Mouse (Mus musculus) midbrain, embryonic 10.5 days (tissue): ENCODE results near the gene Tmem136. TPM values are rescaled to one million over a fixed set of nuclear protein-coding genes. Genes with fewer than 3 reads are reported as not detected.

Experiments used
- DNase-seq: peaks from one replicate; pipeline ENCODE4 v3.0.0-alpha.2; 2017; ENCODE audit warnings: low spot score
- H3K27ac ChIP-seq: fragments of 300-500 bp; sonication (generic); replicated peaks from 2 replicates; pipeline ENCODE4 v1.5.1; 2016; ENCODE audit warnings: mild to moderate bottlenecking
- H3K27me3 ChIP-seq: fragments of 300-500 bp; sonication (generic); 2 replicates; pipeline ENCODE4 v1.6.1; 2016; ENCODE audit warnings: low read depth, mild to moderate bottlenecking; ENCODE audit not compliant: poor library complexity, severe bottlenecking
- H3K36me3 ChIP-seq: fragments of 300-500 bp; sonication (generic); 2 replicates; pipeline ENCODE4 v1.6.1; 2016; ENCODE audit warnings: mild to moderate bottlenecking, moderate library complexity
- H3K4me1 ChIP-seq: fragments of 300-500 bp; sonication (generic); 2 replicates; pipeline ENCODE4 v1.6.1; 2016
- H3K4me3 ChIP-seq: fragments of 300-500 bp; sonication (generic); 2 replicates; pipeline ENCODE4 v1.5.1; 2016; ENCODE audit warnings: mild to moderate bottlenecking, moderate library complexity
- H3K9me3 ChIP-seq: fragments of 300-500 bp; sonication (generic); replicated peaks from 2 replicates; pipeline ENCODE4 v1.6.1; 2016; ENCODE audit warnings: mild to moderate bottlenecking
- WGBS: fragments of 180-500 bp; shearing (Covaris S2); methylation state at CpG from one replicate; pipeline ENCODE4 v1.1.7; 2016; 5-methylcytosine and 5-hydroxymethylcytosine counted together
- polyA plus RNA-seq: library from polyadenylated mRNA; unstranded; fragments of >200 nt; fragmentation: Nextera tagmentation; extraction: Ambion mirVana; gene quantifications from 2 replicates; pipeline ENCODE4 v1.2.1, GENCODE M21; 2016

Gene Tmem136
- 12.6 and 16.3 TPM in 2 replicates for polyA plus RNA-seq

DNA sequence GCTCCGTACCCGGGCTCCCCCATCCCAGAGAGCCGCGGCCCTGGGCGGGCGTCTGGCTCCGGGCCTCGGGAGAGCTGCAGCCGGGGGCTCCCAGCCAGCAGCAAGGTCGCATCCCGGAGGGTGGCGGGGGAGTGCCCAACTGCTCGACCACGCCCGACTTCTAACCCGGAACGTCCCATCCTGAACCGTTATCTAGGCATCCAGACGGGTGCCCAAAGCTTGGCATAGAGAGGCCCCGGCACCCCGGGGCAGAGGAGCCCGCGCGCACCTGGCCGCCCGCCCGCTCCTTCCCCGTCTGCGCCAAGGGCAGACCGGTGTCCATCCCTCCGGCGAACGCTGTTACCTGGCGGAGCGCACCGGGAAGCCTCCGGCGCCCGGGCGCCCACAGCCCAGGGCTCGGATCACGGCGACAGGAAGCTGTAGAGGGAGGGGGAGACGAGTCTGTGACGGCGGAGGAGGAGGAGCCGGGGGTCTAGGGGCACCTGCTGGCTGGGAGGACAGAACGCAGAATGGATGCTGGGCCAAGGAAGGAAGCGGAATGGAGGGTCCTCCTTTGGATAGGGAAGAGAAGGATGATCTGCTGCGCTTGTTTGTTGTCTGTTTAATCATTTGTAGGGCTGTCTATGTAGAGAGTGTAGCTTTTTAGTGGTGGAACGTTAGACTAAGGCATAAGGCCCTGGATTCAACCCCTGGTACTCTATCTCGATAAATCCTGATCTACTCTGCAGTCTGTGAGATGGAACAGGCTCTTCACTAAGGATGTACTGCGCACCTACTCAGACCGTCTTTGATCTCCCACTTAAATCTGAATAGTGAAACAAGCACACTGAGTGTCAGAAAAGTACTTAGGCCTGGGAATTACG is at the start of gene Tmem136:
TSS of gene Tmem136 (minus strand) at position 437 of the 863 bp plus-strand sequence.
- peak within 1 kb of the TSS; percentile 94 for H3K4me3 ChIP-seq
- 4% methylated on average over 55 of the region's 55 CpGs for WGBS
- no peaks in the 10 kb centered on the region for H3K9me3 ChIP-seq
- peaks cover 20% of the 10 kb centered on the region for H3K4me1 ChIP-seq
- H3K36me3 ChIP-seq = peaks cover 11% of the 10 kb centered on the region
- H3K27ac ChIP-seq = peak within 1 kb of the TSS; percentile 87
- peak; percentile 79 for DNase-seq
- H3K27me3 ChIP-seq = 0 out of 2 replicates have a peak, but pooled peaks cover 5% of the 10 kb centered on the region

DNA sequence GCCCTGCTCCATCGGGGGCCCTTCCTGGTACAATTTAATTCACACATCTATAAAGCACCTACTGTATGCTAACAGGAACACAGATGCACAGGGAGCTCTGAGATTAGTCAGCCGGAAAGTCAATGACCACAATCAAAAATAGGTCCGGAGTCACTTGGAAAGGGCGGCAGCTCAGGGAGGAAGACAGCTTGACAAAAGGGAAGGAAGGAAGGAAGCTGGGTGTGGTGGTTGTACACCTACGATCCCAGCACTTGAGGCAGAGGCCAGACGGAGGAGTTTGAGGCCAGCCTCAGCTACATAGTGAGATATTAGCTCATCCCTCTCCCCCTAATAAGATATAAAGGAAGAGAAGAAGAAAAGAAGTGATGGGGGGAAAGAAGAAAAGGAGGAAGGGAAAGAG is 39.6 kb upstream of the Tmem136 start:
- Histone ChIP-seq H3K27me3 (peaks cover 10% of the 10 kb centered on the region; the same call in 1 of the 2 replicates), H3K4me3 (no peak overlapping the region), H3K9me3 (no peaks in the 10 kb centered on the region), H3K27ac (no peak overlapping the region), H3K4me1 (no peaks in the 10 kb centered on the region), H3K36me3 (no peaks in the 10 kb centered on the region)
- WGBS = 78% methylated on average over 6 of the region's 6 CpGs
- no peak for DNase-seq

- no peaks in the 10 kb centered on the region for H3K9me3 ChIP-seq
- H3K4me1 ChIP-seq = no peaks in the 10 kb centered on the region
- H3K4me3 ChIP-seq = no peak overlapping the region
- H3K27me3 ChIP-seq = peaks cover 10% of the 10 kb centered on the region; the same call in 1 of the 2 replicates
- no peak overlapping the region for H3K27ac ChIP-seq
- 92% methylated on average over 6 of the region's 6 CpGs for WGBS
- DNase-seq = no peak
- no peaks in the 10 kb centered on the region for H3K36me3 ChIP-seq
These were observed 35.4 kb upstream of the Tmem136 start for GRCm38 (mm10) chr9:43151779-43152178.

- no peak for DNase-seq
- 89% methylated on average over 9 of the region's 9 CpGs for WGBS
- no peaks in the 10 kb centered on the region for H3K4me1 ChIP-seq
These were observed 34.6 kb upstream of the Tmem136 start for GRCm38 (mm10) chr9:43150957-43151356.

GRCm38 (mm10) chr9:43150075-43150474 is 33.7 kb upstream of the Tmem136 start:
- peaks cover 10% of the 10 kb centered on the region; the same call in 1 of the 2 replicates for H3K27me3 ChIP-seq
- no peak overlapping the region for H3K27ac ChIP-seq
- H3K4me1 ChIP-seq = no peaks in the 10 kb centered on the region
- H3K4me3 ChIP-seq = no peak overlapping the region
- 70% methylated on average over 10 of the region's 10 CpGs for WGBS
- no peaks in the 10 kb centered on the region for H3K36me3 ChIP-seq
- H3K9me3 ChIP-seq = no peaks in the 10 kb centered on the region
- DNase-seq = no peak

More at GRCm38 (mm10) chr9:43150957-43151356, 34.6 kb upstream of the Tmem136 start:
- Histone ChIP-seq H3K27me3 (peaks cover 10% of the 10 kb centered on the region; the same call in 1 of the 2 replicates), H3K36me3 (no peaks in the 10 kb centered on the region), H3K4me3 (no peak overlapping the region), H3K9me3 (no peaks in the 10 kb centered on the region), H3K27ac (no peak overlapping the region)

GRCm38 (mm10) chr9:43149498-43149897 is 33.1 kb upstream of the Tmem136 start:
- H3K9me3 ChIP-seq = no peaks in the 10 kb centered on the region
- whole genome bisulfite sequencing = 87% methylated on average over 3 of the region's 3 CpGs
- DNase-seq = no peak

DNA sequence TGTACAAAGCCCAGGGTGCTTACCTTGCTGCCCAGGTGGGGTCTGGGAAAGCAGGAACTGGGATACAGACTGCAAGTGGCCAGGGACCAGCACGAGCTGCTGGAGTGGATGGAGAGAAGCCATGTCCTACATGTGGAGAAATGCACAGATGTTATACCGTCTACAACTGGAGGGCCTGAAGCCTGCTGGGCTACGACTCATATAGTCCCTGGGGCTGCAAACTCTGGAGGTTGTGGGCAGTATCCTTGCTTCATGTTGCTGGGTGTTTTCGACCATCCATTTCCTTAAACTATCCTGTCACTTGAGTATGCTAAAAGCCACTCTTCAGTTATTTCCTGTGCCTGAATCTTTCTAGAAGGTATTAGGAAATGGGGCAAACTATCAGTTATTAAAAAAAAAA is 28.8 kb upstream of the Tmem136 start:
- no peak for DNase-seq
- H3K4me3 ChIP-seq = no peak overlapping the region
- H3K4me1 ChIP-seq = peaks cover 2% of the 10 kb centered on the region; the same call in 1 of the 2 replicates
- H3K27ac ChIP-seq = no peak overlapping the region
- H3K9me3 ChIP-seq = no peaks in the 10 kb centered on the region
- WGBS = 87% methylated on average over 4 of the region's 4 CpGs
- H3K36me3 ChIP-seq = no peaks in the 10 kb centered on the region
- peaks cover 12% of the 10 kb centered on the region for H3K27me3 ChIP-seq

More at GRCm38 (mm10) chr9:43149498-43149897, 33.1 kb upstream of the Tmem136 start:
- Histone ChIP-seq H3K27me3 (peaks cover 10% of the 10 kb centered on the region; the same call in 1 of the 2 replicates), H3K4me1 (no peaks in the 10 kb centered on the region), H3K36me3 (no peaks in the 10 kb centered on the region), H3K27ac (no peak overlapping the region), H3K4me3 (no peak overlapping the region)

GRCm38 (mm10) chr9:43144206-43144810 is 27.9 kb upstream of the Tmem136 start:
- DNase-seq = no peak
- H3K27me3 ChIP-seq = peaks cover 12% of the 10 kb centered on the region
- no peaks in the 10 kb centered on the region for H3K9me3 ChIP-seq
- H3K4me1 ChIP-seq = peaks cover 2% of the 10 kb centered on the region; the same call in 1 of the 2 replicates
- H3K4me3 ChIP-seq = no peak overlapping the region
- 73% methylated on average over 12 of the region's 12 CpGs for WGBS
- no peaks in the 10 kb centered on the region for H3K36me3 ChIP-seq
- no peak overlapping the region for H3K27ac ChIP-seq

DNA sequence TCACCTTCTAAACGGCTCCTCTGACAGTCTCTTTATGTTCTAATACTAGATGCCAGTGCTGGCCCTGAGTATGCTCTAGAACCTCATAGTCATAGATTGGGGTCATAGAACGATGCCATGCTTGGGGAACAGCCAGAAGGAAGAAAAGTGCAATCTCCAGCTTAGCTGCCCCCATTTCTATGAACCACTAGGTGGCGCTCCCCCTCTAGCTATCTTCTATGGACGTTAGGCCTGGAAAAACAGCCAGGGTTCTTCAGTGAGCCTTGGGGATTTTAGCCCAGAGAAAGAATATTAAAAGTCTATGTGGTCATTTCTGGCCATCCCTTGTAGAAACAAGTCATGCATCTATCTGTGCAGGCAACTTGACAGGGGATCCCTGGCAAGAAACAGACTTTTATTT is 25.5 kb upstream of the Tmem136 start:
- Histone ChIP-seq H3K36me3 (no peaks in the 10 kb centered on the region), H3K4me3 (no peak overlapping the region), H3K9me3 (no peaks in the 10 kb centered on the region), H3K27ac (no peak overlapping the region), H3K27me3 (peaks cover 12% of the 10 kb centered on the region), H3K4me1 (peaks cover 2% of the 10 kb centered on the region; the same call in 1 of the 2 replicates)
- 13% methylated on average over 4 of the region's 4 CpGs for WGBS
- peak; percentile 68 for DNase-seq

GRCm38 (mm10) chr9:43133525-43133924 is 17.2 kb upstream of the Tmem136 start:
- Histone ChIP-seq H3K4me3 (no peak overlapping the region), H3K4me1 (peaks cover 9% of the 10 kb centered on the region), H3K27ac (no peak overlapping the region), H3K27me3 (no peaks in the 10 kb centered on the region), H3K9me3 (no peaks in the 10 kb centered on the region), H3K36me3 (no peaks in the 10 kb centered on the region)
- WGBS = 85% methylated on average over 3 of the region's 3 CpGs
- no peak for DNase-seq

DNA sequence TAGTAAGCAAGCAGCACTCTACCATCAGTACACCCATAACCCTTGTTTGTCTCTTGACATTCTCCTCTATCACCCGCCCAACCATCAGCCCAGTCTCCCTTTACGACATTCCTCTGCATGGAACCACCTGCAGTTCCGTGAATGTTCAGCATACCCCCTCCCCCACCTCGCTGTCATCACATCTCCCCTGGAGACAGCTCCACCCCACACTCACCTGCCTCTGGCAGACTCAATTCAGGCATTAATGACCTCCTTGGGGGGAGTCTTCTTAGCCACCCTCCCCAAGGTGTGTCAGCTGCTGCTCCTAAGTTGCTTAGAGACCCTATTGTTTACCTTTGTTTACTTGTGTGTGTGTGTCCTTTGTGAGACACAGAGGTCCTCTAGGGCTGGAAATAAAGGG is 16.0 kb upstream of the Tmem136 start:
- 37% methylated on average over 4 of the region's 4 CpGs for WGBS
- H3K4me1 ChIP-seq = peaks cover 9% of the 10 kb centered on the region
- no peak for DNase-seq

DNA sequence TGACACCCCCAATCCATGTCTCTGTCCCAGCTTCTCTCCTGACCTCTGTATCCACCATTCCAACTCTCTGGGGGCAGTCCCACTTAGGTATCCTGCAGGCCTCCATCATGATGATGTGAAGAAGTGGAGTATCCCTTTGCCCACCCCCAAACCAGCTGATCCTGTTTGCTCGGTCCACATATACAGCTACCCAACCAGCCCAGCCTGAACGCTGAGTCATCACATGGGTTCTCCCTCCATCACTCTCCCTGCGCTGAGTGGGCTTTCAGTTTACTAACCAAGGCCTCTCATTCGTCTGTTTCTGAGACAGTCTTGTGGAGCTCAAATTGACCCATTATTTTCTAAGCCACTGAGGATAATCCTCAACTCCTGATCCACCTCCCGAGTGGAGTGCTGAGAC is 15.6 kb upstream of the Tmem136 start:
- Histone ChIP-seq H3K9me3 (no peaks in the 10 kb centered on the region), H3K27ac (no peak overlapping the region), H3K27me3 (no peaks in the 10 kb centered on the region), H3K4me1 (peaks cover 9% of the 10 kb centered on the region), H3K36me3 (no peaks in the 10 kb centered on the region), H3K4me3 (no peak overlapping the region)
- no peak for DNase-seq
- 73% methylated on average over 5 of the region's 5 CpGs for WGBS

More for the DNA sequence above, 16.0 kb upstream of the Tmem136 start:
- H3K27ac ChIP-seq = no peak overlapping the region
- no peaks in the 10 kb centered on the region for H3K36me3 ChIP-seq
- H3K4me3 ChIP-seq = no peak overlapping the region
- no peaks in the 10 kb centered on the region for H3K9me3 ChIP-seq
- no peaks in the 10 kb centered on the region for H3K27me3 ChIP-seq

DNA sequence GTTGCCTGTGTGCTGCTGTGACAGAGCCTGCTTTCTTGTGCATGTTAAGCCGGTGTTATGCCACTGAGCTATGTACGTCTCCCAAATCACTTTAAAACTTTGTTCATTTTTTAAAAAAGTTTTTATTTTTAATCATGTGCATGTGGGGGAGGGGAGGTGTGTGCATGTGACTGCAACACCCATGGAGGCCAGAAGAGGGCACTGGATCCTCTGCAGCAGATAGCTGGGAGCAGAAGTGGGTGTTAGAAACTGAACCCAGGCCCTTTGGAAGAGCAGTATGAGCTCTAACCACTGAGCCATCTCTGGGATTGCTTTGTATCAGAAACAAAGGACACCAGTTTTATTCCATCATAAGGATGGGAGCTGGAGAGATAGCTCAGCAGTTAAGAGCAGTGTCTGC is 14.3 kb upstream of the Tmem136 start:
- H3K4me1 ChIP-seq = peaks cover 9% of the 10 kb centered on the region
- 97% methylated on average over 2 of the region's 2 CpGs for WGBS
- H3K27me3 ChIP-seq = no peaks in the 10 kb centered on the region
- no peak for DNase-seq
- H3K4me3 ChIP-seq = no peak overlapping the region
- H3K9me3 ChIP-seq = no peaks in the 10 kb centered on the region
- H3K36me3 ChIP-seq = no peaks in the 10 kb centered on the region
- H3K27ac ChIP-seq = no peak overlapping the region
